Mouse (Mus musculus) MEL (cell line): Measurements from ENCODE around the gene Npc2. TPM values are rescaled to one million over a fixed set of nuclear protein-coding genes. Genes with fewer than 3 reads are reported as not detected.

Experiments
- DNase-seq: peaks from one replicate; pipeline ENCODE4 v3.0.0; 2011; ENCODE audit warnings: low read depth, low spot score
- H3K27ac ChIP-seq: 2 replicates; pipeline ENCODE4 v1.5.1; 2012; ENCODE audit warnings: low read depth, mild to moderate bottlenecking, control low read depth, low read length, moderate library complexity; ENCODE audit not compliant: control insufficient read depth
- H3K27me3 ChIP-seq, 2 experiments: fragments of 150-350 bp in 1 of 2; sonication (generic) in 1 of 2; 2 replicates each; pipeline ENCODE4 v1.6.1; 2012; ENCODE audit warnings: low read length in 2 of 2, mild to moderate bottlenecking in 2 of 2, improper control_type of control experiment in 1 of 2, moderate library complexity in 1 of 2; ENCODE audit not compliant: insufficient read depth in 2 of 2, control insufficient read depth in 1 of 2
- H3K36me3 ChIP-seq, 2 experiments: 2 replicates each; pipeline ENCODE4 v1.6.1; 2012 to 2014; ENCODE audit warnings: low read length in 2 of 2, improper control_type of control experiment in 1 of 2, inconsistent platforms in 1 of 2, mild to moderate bottlenecking in 1 of 2; ENCODE audit not compliant: insufficient read depth in 2 of 2, control insufficient read depth in 1 of 2
- H3K4me1 ChIP-seq, 2 experiments: fragments of 150-350 bp in 1 of 2; sonication (generic) in 1 of 2; 2 replicates each; pipeline ENCODE4 v1.6.1; 2012; ENCODE audit warnings: low read length in 2 of 2, improper control_type of control experiment in 1 of 2, mild to moderate bottlenecking in 1 of 2; ENCODE audit not compliant: insufficient read depth in 2 of 2, control insufficient read depth in 1 of 2
- H3K4me3 ChIP-seq, 2 experiments: fragments of 150-350 bp in 1 of 2; sonication (generic) in 1 of 2; 2 replicates each; pipeline ENCODE4 v1.5.1; 2012; ENCODE audit warnings: low read depth in 2 of 2, low read length in 2 of 2, mild to moderate bottlenecking in 2 of 2, moderate library complexity in 2 of 2, control low read depth in 1 of 2, improper control_type of control experiment in 1 of 2; ENCODE audit not compliant: control insufficient read depth in 1 of 2, insufficient read depth in 1 of 2
- H3K79me2 ChIP-seq: 2 replicates; pipeline ENCODE4 v1.6.1; 2012; ENCODE audit warnings: mild to moderate bottlenecking, low read length, moderate library complexity; ENCODE audit not compliant: control insufficient read depth, poor library complexity, insufficient read depth
- H3K9ac ChIP-seq: 2 replicates; pipeline ENCODE4 v1.6.1; 2012; ENCODE audit warnings: low read depth, mild to moderate bottlenecking, control low read depth, low read length, moderate library complexity; ENCODE audit not compliant: control insufficient read depth, poor library complexity, severe bottlenecking
- H3K9me3 ChIP-seq: fragments of 150-350 bp; sonication (generic); replicated peaks from 2 replicates; pipeline ENCODE4 v1.6.1; 2012; ENCODE audit warnings: mild to moderate bottlenecking, low read length, improper control_type of control experiment, moderate library complexity; ENCODE audit not compliant: insufficient read depth
- BHLHE40 ChIP-seq: IDR thresholded peaks from 2 replicates; pipeline ENCODE4 v1.6.1; 2012; ENCODE audit warnings: low read depth, mild to moderate bottlenecking, inconsistent platforms, low read length, improper control_type of control experiment, borderline replicate concordance
- CHD1 ChIP-seq: IDR thresholded peaks from 2 replicates; pipeline ENCODE4 v1.6.1; 2012; ENCODE audit warnings: low read depth, mild to moderate bottlenecking, inconsistent platforms, low read length, improper control_type of control experiment
- E2F4 ChIP-seq: IDR thresholded peaks from 2 replicates; pipeline ENCODE4 v1.6.1; 2011; ENCODE audit warnings: low read depth, low read length, improper control_type of control experiment, borderline replicate concordance
- EP300 ChIP-seq, 2 experiments: IDR thresholded peaks; 2 replicates each; pipeline ENCODE4 v1.6.1; 2011; ENCODE audit warnings: improper control_type of control experiment in 2 of 2, low read length in 2 of 2, low read depth in 1 of 2, mild to moderate bottlenecking in 1 of 2
- ETS1 ChIP-seq: IDR thresholded peaks from 2 replicates; pipeline ENCODE4 v1.6.1; 2012; ENCODE audit warnings: low read depth, mild to moderate bottlenecking, inconsistent platforms, low read length, improper control_type of control experiment, moderate library complexity
- GABPA ChIP-seq: IDR thresholded peaks from 2 replicates; pipeline ENCODE4 v1.6.1; 2012; ENCODE audit warnings: low read depth, mild to moderate bottlenecking, inconsistent platforms, low read length, improper control_type of control experiment, moderate library complexity
- GATA1 ChIP-seq: IDR thresholded peaks from 2 replicates; pipeline ENCODE4 v1.6.1; 2011; ENCODE audit warnings: low read depth, low read length, improper control_type of control experiment
- HCFC1 ChIP-seq: IDR thresholded peaks from 2 replicates; pipeline ENCODE4 v1.6.1; 2012; ENCODE audit warnings: low read depth, mild to moderate bottlenecking, inconsistent platforms, low read length, improper control_type of control experiment, moderate library complexity
- JUND ChIP-seq: IDR thresholded peaks from 2 replicates; pipeline ENCODE4 v1.6.1; 2011; ENCODE audit warnings: low read depth, mild to moderate bottlenecking, improper control_type of control experiment, low read length
- MAFK ChIP-seq: IDR thresholded peaks from 2 replicates; pipeline ENCODE4 v1.6.1; 2011; ENCODE audit warnings: low read depth, mild to moderate bottlenecking, low read length, improper control_type of control experiment, borderline replicate concordance
- MAX ChIP-seq: IDR thresholded peaks from 2 replicates; pipeline ENCODE4 v1.6.1; 2011; ENCODE audit warnings: low read length, improper control_type of control experiment
- MYB ChIP-seq: IDR thresholded peaks from 2 replicates; pipeline ENCODE4 v1.6.1; 2011; ENCODE audit warnings: mild to moderate bottlenecking, low read depth, low read length, improper control_type of control experiment
- NRF1 ChIP-seq: IDR thresholded peaks from 2 replicates; pipeline ENCODE4 v1.6.1; 2014; ENCODE audit warnings: low read depth, mild to moderate bottlenecking, inconsistent platforms, low read length, improper control_type of control experiment, moderate library complexity; ENCODE audit not compliant: poor library complexity, insufficient read depth, severe bottlenecking
- POLR2AphosphoS5 ChIP-seq: IDR thresholded peaks from 2 replicates; pipeline ENCODE4 v1.6.1; 2012; ENCODE audit warnings: low read depth, borderline replicate concordance, mild to moderate bottlenecking, inconsistent platforms, low read length, moderate library complexity, mixed read lengths
- RAD21 ChIP-seq: IDR thresholded peaks from 2 replicates; pipeline ENCODE4 v1.6.1; 2011; ENCODE audit warnings: mild to moderate bottlenecking, low read depth, low read length, improper control_type of control experiment
- RCOR1 ChIP-seq: IDR thresholded peaks from 2 replicates; pipeline ENCODE4 v1.6.1; 2012; ENCODE audit warnings: low read depth, mild to moderate bottlenecking, inconsistent platforms, low read length, improper control_type of control experiment
- SIN3A ChIP-seq: IDR thresholded peaks from 2 replicates; pipeline ENCODE4 v1.6.1; 2012; ENCODE audit warnings: low read length, improper control_type of control experiment, inconsistent platforms
- TAL1 ChIP-seq: IDR thresholded peaks from 2 replicates; pipeline ENCODE4 v1.6.1; 2012; ENCODE audit warnings: mild to moderate bottlenecking, inconsistent platforms, low read length, moderate library complexity, mixed read lengths
- TBP ChIP-seq: IDR thresholded peaks from 2 replicates; pipeline ENCODE4 v1.8.0; 2011; ENCODE audit warnings: low read depth, low read length, improper control_type of control experiment
- TCF12 ChIP-seq: IDR thresholded peaks from 2 replicates; pipeline ENCODE4 v1.6.1; 2014; ENCODE audit warnings: low read depth, mild to moderate bottlenecking, inconsistent platforms, low read length, improper control_type of control experiment, moderate library complexity
- USF2 ChIP-seq, 2 experiments: IDR thresholded peaks; 2 replicates each; pipeline ENCODE4 v1.6.1; 2011 to 2012; ENCODE audit warnings: improper control_type of control experiment in 2 of 2, low read length in 2 of 2, borderline replicate concordance in 1 of 2, inconsistent platforms in 1 of 2, low read depth in 1 of 2, mild to moderate bottlenecking in 1 of 2; ENCODE audit not compliant: insufficient read depth in 1 of 2
- ZMIZ1 ChIP-seq: IDR thresholded peaks from 2 replicates; pipeline ENCODE4 v1.6.1; 2012; ENCODE audit warnings: low read depth, mild to moderate bottlenecking, inconsistent platforms, low read length, improper control_type of control experiment, moderate library complexity
- ZNF384 ChIP-seq: IDR thresholded peaks from 2 replicates; pipeline ENCODE4 v1.6.1; 2012; ENCODE audit warnings: low read depth, mild to moderate bottlenecking, inconsistent platforms, low read length, improper control_type of control experiment
- polyA plus RNA-seq, 2 experiments: library from polyadenylated mRNA; stranded (reverse) in 1 of 2; unstranded in 1 of 2; fragments of >175 nt in 1 of 2; fragments of >200 nt in 1 of 2; gene quantifications; 2 replicates each; pipeline versions ENCODE4 v1.2.1 to v1.2.4; 2012; ENCODE audit warnings: low replicate concordance in 2 of 2, low read depth in 1 of 2; ENCODE audit not compliant: insufficient read length in 2 of 2, insufficient read depth in 1 of 2, missing spikeins in 1 of 2
- total RNA-seq: library from RNA; depleted of rRNA; stranded (reverse); fragments of 300-350 nt; gene quantifications from 2 replicates; pipeline ENCODE4 v1.2.3, GENCODE M21; 2012

Npc2 gene
- total and polyA plus RNA-seq, 3 experiments, result 48.9 to 63.1 TPM; not detected in 1

DNA sequence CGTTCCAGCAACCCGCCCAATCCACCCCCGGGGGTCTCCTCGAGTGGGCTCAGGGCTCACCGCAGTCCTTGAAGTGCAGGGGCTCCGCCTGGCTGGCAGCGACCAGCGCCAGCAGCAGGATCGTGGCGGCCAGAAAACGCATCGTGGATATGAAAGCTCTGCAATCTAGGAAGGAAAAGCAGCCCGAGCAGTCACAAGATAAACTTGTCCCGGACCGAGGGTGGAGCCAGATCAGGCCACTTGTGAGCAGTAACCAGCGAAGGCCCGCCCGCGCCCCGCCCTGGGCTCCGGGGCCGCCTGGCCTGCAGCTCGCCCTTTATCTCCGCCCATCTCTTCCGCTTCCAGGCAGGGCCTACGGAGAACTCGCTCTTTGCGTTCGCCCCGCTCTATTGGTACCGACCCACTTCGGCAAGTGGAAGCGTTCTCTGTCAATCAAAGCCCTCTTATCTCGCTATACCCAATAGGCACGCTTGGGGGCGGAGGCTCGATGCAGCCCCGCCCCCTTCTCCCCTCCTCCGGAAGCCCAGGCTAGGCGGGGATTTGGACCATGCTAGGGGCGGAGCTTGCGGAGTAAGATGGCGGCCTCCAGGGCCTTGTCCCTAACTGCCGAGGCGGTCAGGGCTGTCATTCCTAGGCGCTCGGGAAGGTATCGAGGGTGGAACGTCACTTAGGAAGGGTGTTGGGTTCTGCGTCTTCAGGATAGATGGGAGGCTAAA is at the start of gene Npc2, which contains the start of gene Isca2 (continued):
- TF ChIP-seq NRF1, result peak; percentile 16; the same call in 1 of the 2 replicates
- TF ChIP-seq TCF12, result peak; percentile 63
- TF ChIP-seq HCFC1, result peak; percentile 81
- no peak for TF ChIP-seq RAD21

DNA sequence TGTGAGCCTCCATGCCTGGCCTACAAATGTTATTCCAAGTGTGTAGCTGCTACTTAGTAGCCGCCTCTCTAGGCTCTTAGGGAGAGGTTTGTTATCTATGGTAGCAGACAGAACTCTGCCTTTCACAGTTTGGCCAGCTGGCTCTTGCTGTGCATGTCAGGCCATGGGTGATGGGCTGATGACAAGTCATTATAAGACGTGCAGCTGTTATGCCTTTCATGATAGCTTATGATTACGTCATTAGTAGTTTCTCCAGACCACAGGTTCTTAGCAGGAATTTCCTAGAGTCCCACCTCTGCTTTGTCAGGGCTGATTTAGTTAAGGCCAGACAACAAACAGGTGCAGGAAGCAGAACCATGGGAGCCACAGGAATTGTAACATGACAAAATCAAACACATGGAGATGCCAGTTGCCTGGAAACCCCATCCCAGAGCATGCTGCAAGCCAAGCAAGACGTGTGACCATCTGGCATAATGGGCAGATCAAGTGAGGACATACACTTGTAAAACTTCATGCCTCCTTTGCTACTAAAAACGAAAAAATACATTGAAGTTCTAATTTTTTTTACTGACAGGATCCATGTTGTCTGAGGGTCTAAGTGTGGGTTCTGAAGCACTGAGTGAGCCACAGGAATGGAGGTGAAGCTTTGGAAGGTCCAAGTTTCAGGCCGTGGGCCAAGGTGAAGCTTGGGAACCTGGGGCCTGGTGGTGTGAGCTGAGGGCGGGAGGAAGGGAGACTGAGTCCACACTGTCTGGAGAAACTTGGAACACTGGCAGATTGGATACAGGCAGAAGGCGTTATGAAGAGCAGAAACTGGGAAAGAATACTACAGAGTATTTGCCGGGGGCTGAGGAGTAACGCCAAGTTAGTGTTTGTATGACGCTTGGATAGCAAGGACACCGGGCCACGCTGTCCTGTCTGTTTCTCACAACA is 46.5 kb upstream of the Npc2 start:
- no peaks in the 10 kb centered on the region for H3K9me3 ChIP-seq
- no peaks in the 10 kb centered on the region for H3K79me2 ChIP-seq
- TF ChIP-seq SIN3A, result peak; percentile 58; the same call in 1 of the 2 replicates
- TF ChIP-seq MAX, result peak; percentile 33; the same call in 1 of the 2 replicates
- TF ChIP-seq USF2 (IDR thresholded peaks at IDR 0.05; ENCODE audit: borderline replicate concordance in 1 of 2, insufficient read depth in 1 of 2, low read depth in 1 of 2, low read length in 2 of 2), result no peak
- no peak for TF ChIP-seq TBP
- no peak for TF ChIP-seq GABPA
- no peak for TF ChIP-seq ZMIZ1
- peak; percentile 99 for TF ChIP-seq ETS1
- TF ChIP-seq POLR2AphosphoS5, result no peak
- TF ChIP-seq TCF12, result peak; percentile 86
- no peak for TF ChIP-seq MAFK
- TF ChIP-seq EP300 (IDR thresholded peaks at IDR 0.05; ENCODE audit: low read depth in 1 of 2, low read length in 2 of 2), result peak; percentile 80 to 83
- 0 out of 2 replicates have a peak, but pooled peaks have one; percentile 8 for TF ChIP-seq BHLHE40
- TF ChIP-seq ZNF384, result no peak
- no peak for TF ChIP-seq RCOR1
- TF ChIP-seq GATA1, result peak; percentile 66
- TF ChIP-seq NRF1, result no peak
- TF ChIP-seq CHD1, result no peak
- TF ChIP-seq E2F4, result no peak
- TF ChIP-seq JUND, result no peak
- TF ChIP-seq MYB, result 0 out of 2 replicates have a peak, but pooled peaks have one; percentile 50
- peak; percentile 76 for TF ChIP-seq TAL1
- no peak for TF ChIP-seq RAD21
- peak; percentile 72 for DNase-seq
- no peak overlapping the region for H3K9ac ChIP-seq
- no peaks in the 10 kb centered on the region; a peak in 2 of 4 replicates for H3K36me3 ChIP-seq
- peaks cover 0 to 1% of the 10 kb centered on the region in 2 experiments; a peak in 3 of 4 replicates for H3K27me3 ChIP-seq
- no peak overlapping the region for H3K27ac ChIP-seq
- peaks cover 3 to 4% of the 10 kb centered on the region in 2 experiments; a peak in 3 of 4 replicates for H3K4me1 ChIP-seq
- H3K4me3 ChIP-seq, result no peak overlapping the region
